Mouse (Mus musculus): ENCODE measurements around the gene Rpl23a. TPM values are rescaled to one million over a fixed set of nuclear protein-coding genes. Genes with fewer than 3 reads are reported as not detected.
"Not testable (repeated sequence)": the region's sequence is repeated elsewhere in the genome, so short reads cannot be mapped to it uniquely, and the experiment has no call there.

The Rpl23a gene
- polyA plus RNA-seq, 1 experiment from 2014 or later, result 1,463 TPM

DNA sequence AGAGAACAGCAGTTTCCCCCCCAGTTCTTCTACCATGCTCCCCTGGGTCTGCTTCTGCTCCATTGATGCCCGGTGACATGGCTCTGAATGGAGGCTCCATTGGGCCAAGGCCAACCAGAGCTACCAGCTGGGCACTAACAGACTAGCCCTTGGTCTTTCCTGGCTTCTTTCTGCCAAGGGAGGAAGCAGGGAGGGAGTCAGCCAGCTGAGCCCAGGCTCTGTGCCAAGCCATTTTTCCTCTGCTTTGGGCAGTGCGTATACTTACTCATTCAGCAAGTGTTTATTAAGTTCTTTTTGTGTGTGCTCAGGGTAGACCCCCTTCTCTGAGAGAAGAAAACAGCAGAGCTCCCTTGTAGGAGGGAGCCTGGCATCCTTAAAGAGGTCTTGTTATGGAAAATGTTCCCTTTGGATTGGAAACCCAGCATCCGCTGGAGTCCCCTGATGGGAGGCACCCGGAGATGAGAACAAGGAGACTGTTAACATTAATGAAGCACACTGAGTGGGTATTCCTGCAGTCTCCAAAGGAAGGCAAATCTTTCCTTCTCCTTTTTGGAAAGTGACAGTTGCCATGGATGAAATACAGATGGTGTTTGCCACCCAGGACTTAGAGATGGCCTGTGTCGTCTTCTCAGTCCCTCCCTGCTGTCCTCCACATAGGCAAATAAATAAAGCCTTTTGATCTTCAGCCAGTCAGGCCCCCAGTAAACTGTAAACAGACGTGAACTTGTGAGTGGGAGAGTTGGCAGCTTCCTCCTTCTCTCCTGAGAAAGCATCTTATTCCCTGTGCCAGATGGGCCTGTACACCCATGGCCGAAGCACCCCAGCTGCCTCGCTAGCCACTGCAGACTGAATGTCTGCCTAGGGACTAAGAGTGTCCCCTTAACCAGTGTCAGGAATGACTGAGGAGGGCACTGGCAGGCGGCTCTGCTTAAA lies 30.8 kb downstream of the Rpl23a start:
- no peak overlapping the region for H3K4me2 ChIP-seq (replicated peaks)
- ATAC-seq, result no peak
- 52% methylated on average over 9 of the region's 9 CpGs for WGBS
- H3K4me3 ChIP-seq (replicated peaks), result no peak overlapping the region
- H3K27me3 ChIP-seq (replicated peaks), result no peaks in the 10 kb centered on the region
- H3K9me3 ChIP-seq, result no peaks in the 10 kb centered on the region
- H3K4me1 ChIP-seq (replicated peaks), result peaks cover 16% of the 10 kb centered on the region; the same call in 1 of the 2 replicates
- peak overlapping the region; percentile 48 for H3K27ac ChIP-seq
- no peak overlapping the region for H3K9ac ChIP-seq
- H3K36me3 ChIP-seq, result peaks cover 18% of the 10 kb centered on the region

DNA sequence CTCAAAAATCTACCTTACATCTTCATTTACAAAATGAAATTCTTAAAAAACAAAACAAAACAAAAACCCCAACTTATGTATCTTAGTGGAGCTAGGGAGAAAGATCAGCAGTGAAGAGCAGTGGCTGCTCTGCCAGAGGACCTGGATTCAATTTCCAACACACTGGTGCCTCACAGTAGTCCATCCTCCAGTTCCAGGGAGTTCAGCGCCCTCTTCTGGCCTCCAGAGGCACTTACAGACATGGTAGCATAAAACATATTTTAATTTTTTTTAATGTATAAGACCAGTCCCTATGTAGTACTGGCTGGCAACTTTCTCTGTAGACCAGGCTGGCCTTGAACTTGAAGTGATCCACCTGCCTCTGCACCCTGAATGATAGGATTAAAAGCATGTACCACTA lies 32.2 kb downstream of the Rpl23a start:
- Histone ChIP-seq H3K4me1 (replicated peaks) (peaks cover 16% of the 10 kb centered on the region; the same call in 1 of the 2 replicates), H3K36me3 (peaks cover 19% of the 10 kb centered on the region), H3K9ac (no peak overlapping the region), H3K4me3 (replicated peaks) (no peak overlapping the region), H3K9me3 (no peaks in the 10 kb centered on the region), H3K27ac (no peak overlapping the region), H3K4me2 (replicated peaks) (no peak overlapping the region), H3K27me3 (replicated peaks) (no peaks in the 10 kb centered on the region)
- 42% methylated on average over 1 of the region's 1 CpGs for WGBS
- no peak for ATAC-seq

DNA sequence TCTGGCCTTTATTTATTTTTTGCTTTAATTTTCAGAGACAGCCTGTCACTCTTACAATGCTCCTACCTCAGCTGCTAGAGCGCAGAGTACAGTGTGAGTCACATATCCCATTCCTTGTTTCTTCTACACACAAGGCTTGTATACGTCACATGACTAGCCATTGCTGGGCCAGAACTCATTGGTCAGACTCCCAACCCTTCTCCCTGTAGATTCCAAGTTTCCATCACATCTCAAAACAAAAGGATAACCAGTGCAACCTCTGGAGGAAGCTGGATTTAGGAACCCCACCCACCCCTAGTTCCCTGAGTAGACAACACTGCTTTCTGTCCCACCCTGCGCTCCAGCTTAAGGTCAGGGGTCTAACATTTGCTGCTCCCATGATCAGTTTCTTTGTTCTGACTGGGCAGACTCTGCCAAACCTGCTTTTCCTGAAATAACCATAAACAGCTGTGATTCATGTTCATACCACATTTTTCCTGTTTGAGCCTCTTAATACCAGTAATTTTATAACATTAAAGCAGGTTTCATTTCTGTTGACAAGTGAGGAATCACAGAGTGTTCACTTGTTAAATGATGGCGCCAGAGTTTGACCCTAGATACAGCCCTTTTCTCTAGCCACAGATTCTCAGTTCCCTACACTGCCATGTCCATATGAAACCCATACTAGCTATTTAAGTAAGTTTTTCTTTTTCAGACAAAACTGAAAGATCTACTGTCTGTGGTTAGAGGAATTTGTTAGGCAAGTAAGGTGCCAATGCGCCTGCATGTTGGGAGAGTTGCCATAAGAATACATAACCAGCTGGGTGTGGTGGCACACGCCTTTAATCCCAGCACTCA lies 36.5 kb downstream of the Rpl23a start:
- H3K27ac ChIP-seq, result no peak overlapping the region
- H3K4me3 ChIP-seq (replicated peaks), result no peak overlapping the region
- H3K9ac ChIP-seq, result no peak overlapping the region
- no peak overlapping the region for H3K4me2 ChIP-seq (replicated peaks)
- no peaks in the 10 kb centered on the region for H3K9me3 ChIP-seq
- ATAC-seq, result no peak
- 0 out of 2 replicates have a peak, but pooled peaks cover under 1% of the 10 kb centered on the region for H3K4me1 ChIP-seq (replicated peaks)
- 86% methylated on average over 6 of the region's 6 CpGs for WGBS
- no peaks in the 10 kb centered on the region for H3K27me3 ChIP-seq (replicated peaks)
- H3K36me3 ChIP-seq, result peaks cover 21% of the 10 kb centered on the region

DNA sequence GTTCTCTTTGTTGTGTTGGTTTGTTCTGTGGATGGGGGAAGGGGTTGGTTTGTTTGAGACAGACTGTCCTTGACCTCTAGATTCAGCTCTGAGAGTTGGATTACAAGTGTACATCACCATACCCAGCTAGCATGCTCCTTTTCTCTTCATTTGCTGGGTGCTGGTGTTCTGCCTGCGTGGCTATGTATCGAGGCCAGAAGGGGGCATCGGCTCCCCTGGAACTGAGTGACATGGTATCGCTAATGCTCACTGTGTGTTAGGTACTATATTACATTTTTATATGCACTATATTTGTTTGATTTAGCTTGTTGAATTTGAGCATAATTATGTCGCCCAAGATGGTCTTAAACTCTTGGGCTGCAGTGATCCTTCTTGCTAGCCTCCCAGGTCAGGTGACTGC lies 37.2 kb downstream of the Rpl23a start:
- H3K9ac ChIP-seq, result no peak overlapping the region
- peaks cover 21% of the 10 kb centered on the region for H3K36me3 ChIP-seq
- no peaks in the 10 kb centered on the region for H3K4me1 ChIP-seq (replicated peaks)
- no peak overlapping the region for H3K27ac ChIP-seq
- no peak overlapping the region for H3K4me2 ChIP-seq (replicated peaks)
- no peaks in the 10 kb centered on the region for H3K27me3 ChIP-seq (replicated peaks)
- H3K9me3 ChIP-seq, result no peaks in the 10 kb centered on the region
- no peak overlapping the region for H3K4me3 ChIP-seq (replicated peaks)
- ATAC-seq, result no peak
- WGBS, result 80% methylated on average over 5 of the region's 5 CpGs

DNA sequence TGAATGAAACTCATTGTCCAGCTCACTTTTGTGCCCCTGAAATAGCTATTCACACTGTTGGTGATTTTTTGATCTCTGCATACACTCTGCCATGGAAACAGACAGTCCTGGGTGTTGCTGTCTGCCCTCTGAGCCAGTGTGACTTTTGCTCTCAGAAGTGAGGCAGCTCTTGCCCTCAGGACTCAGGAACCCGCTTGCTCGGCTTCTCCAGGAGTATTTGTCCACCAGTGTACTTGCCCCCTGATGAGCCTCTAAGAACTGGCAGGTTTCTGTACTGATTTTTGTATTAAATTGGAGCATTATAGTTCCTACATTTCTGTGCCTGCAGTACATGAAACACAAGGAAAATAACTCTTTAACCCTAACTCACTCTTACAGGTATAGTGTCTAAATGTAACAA lies 39.9 kb downstream of the Rpl23a start:
- H3K4me2 ChIP-seq (replicated peaks), result no peak overlapping the region
- no peak overlapping the region for H3K4me3 ChIP-seq (replicated peaks)
- H3K9me3 ChIP-seq, result no peaks in the 10 kb centered on the region
- H3K27ac ChIP-seq, result no peak overlapping the region
- no peaks in the 10 kb centered on the region for H3K27me3 ChIP-seq (replicated peaks)
- no peak for ATAC-seq
- H3K36me3 ChIP-seq, result peaks cover 17% of the 10 kb centered on the region; the same call in 1 of the 2 replicates
- no peaks in the 10 kb centered on the region for H3K4me1 ChIP-seq (replicated peaks)
- 94% methylated on average over 2 of the region's 2 CpGs for WGBS
- no peak overlapping the region for H3K9ac ChIP-seq

DNA sequence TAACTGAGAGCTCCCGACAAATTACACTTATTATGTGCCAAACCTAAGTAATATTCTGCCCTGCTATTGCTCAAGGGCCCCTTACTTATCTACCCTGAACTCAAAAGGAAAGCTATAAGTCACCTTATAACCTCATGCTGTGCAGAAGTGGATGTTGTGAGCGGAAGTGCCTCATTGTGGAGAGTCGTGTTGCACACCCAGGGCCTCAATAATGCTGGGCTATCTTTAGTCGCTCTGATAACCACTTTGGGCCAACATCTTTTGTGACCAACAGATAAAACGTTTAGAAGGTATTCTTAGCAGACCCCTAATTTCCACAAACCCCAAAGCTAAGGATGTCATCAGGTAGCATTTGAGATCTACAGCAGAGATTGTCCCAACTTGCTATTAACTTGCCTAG lies 42.7 kb downstream of the Rpl23a start:
- Histone ChIP-seq H3K27me3 (replicated peaks) (no peaks in the 10 kb centered on the region), H3K4me1 (replicated peaks) (no peaks in the 10 kb centered on the region), H3K9ac (no peak overlapping the region), H3K9me3 (no peaks in the 10 kb centered on the region), H3K4me2 (replicated peaks) (no peak overlapping the region), H3K27ac (no peak overlapping the region), H3K4me3 (replicated peaks) (no peak overlapping the region), H3K36me3 (peaks cover 13% of the 10 kb centered on the region; the same call in 1 of the 2 replicates)
- ATAC-seq, result no peak
- 77% methylated on average over 5 of the region's 5 CpGs for WGBS

DNA sequence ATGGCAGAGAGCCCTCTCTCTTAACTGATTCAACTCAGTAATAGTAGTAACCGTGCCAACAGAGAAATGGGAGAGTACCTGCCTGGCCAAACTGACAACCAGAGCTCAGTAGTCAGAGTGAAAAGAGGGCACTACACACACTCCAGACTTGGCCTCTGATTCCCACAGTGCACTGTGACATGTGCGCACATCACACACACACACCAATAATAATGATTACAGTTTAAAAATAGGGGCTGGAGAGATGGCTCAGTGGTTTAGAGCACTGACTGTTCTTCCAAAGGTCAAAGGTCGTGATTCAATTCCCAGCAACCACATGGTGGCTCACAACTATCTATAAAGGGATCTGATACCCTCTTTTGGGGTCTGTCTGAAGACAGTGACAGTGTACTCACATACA lies 45.4 kb downstream of the Rpl23a start:
- no peak overlapping the region for H3K9ac ChIP-seq
- no peak for ATAC-seq
- WGBS, result 82% methylated on average over 3 of the region's 3 CpGs
- H3K4me3 ChIP-seq (replicated peaks), result no peak overlapping the region
- H3K9me3 ChIP-seq, result no peaks in the 10 kb centered on the region
- H3K27me3 ChIP-seq (replicated peaks), result no peaks in the 10 kb centered on the region
- H3K36me3 ChIP-seq, result peaks cover 2% of the 10 kb centered on the region; the same call in 1 of the 2 replicates
- H3K4me1 ChIP-seq (replicated peaks), result 0 out of 2 replicates have a peak, but pooled peaks cover 2% of the 10 kb centered on the region
- H3K4me2 ChIP-seq (replicated peaks), result no peak overlapping the region
- no peak overlapping the region for H3K27ac ChIP-seq

DNA sequence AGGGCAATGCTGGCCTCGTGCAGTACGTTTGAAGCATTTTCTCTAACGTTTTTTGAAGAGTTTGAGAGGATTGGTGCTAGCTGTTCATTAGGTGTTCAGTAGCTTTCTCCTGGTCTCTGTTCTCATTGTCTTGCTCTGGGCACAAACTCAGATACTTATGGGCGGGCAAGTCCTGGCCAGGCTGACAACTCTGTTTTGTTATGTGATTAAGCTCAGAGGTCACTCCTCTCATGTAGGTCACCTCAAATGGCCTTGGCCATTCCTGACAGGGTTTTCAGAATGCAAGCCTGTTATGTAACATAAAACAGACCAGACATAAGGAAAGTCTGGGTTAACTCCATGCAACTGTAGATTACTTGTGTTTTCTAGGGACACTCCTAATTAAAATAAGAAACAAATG lies 45.8 kb downstream of the Rpl23a start:
- Histone ChIP-seq H3K27me3 (replicated peaks) (no peaks in the 10 kb centered on the region), H3K4me1 (replicated peaks) (0 out of 2 replicates have a peak, but pooled peaks cover 5% of the 10 kb centered on the region), H3K4me2 (replicated peaks) (no peak overlapping the region), H3K27ac (no peak overlapping the region), H3K4me3 (replicated peaks) (no peak overlapping the region), H3K9me3 (no peaks in the 10 kb centered on the region), H3K9ac (no peak overlapping the region), H3K36me3 (no peaks in the 10 kb centered on the region)
- ATAC-seq, result no peak
- 84% methylated on average over 4 of the region's 4 CpGs for WGBS

DNA sequence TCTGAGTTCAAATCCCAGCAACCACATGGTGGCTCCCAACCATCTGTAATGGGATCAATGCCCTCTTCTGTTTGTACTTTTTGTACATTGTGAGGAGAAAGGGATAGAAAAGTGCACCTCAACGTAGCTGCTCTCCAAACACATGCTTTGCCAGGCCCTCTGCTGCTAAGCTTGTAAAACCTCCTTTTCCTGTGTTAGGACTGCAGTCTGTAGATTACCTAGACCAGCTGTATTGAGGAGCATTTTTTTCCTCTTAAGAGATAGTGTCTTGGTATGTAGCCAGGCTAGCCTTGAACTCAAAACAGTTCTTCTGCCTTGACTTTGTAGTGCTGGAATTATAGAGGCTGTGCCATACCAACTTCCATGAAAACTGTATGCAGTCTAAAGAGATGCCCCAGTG lies 47.3 kb downstream of the Rpl23a start:
- Histone ChIP-seq H3K9ac (no peak overlapping the region), H3K9me3 (no peaks in the 10 kb centered on the region), H3K36me3 (no peaks in the 10 kb centered on the region), H3K4me3 (replicated peaks) (no peak overlapping the region), H3K27ac (no peak overlapping the region), H3K4me2 (replicated peaks) (no peak overlapping the region), H3K27me3 (replicated peaks) (no peaks in the 10 kb centered on the region), H3K4me1 (replicated peaks) (0 out of 2 replicates have a peak, but pooled peaks cover 5% of the 10 kb centered on the region)
- ATAC-seq, result no peak
- WGBS, result 81% methylated on average over 1 of the region's 1 CpGs

DNA sequence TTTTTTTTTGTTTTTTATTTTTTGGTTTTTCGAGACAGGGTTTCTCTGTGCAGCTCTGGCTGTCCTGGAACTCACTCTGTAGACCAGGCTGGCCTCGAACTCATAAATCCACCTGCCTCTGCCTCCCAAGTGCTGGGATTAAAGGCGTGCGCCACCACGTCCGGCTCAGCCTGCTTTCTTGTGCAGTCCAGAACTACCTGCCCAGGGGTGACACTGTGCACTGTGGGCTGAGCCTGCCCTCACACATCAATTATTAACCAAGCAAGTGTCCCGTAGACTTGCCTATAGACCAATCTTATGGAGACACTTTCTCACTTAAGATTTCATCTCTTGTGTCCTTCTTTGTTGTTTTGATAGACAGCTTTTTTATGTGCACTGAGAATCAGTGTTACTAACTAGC lies 48.1 kb downstream of the Rpl23a start:
- WGBS, result 65% methylated on average over 7 of the region's 7 CpGs
- H3K9ac ChIP-seq; H3K9me3 ChIP-seq; H3K36me3 ChIP-seq; H3K27me3 ChIP-seq (replicated peaks); H3K4me1 ChIP-seq (replicated peaks); H3K4me3 ChIP-seq (replicated peaks); H3K4me2 ChIP-seq (replicated peaks); H3K27ac ChIP-seq: not testable (repeated sequence)
- peak; percentile 84 for ATAC-seq

DNA sequence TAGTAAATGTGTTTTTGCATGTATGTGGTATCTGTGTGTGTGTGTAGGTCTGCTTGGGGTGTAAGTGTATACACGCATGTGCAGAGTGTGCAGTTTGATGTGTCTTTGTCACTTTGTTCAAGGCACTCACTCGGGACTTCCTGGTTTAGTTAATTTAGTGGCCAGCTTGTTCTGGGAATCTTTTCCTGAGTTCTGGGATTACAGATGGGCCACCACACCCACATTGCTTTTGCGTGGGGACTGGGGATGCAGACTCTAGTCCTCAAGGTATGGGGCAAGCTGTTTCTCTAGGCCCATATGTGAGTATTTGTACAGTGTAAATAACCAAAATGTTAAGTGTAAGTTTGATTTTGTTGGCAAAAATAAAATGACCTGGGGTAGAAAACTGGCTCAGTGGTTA lies 49.0 kb downstream of the Rpl23a start:
- WGBS, result 80% methylated on average over 3 of the region's 3 CpGs
- Histone ChIP-seq H3K27me3 (replicated peaks) (no peaks in the 10 kb centered on the region), H3K4me1 (replicated peaks) (0 out of 2 replicates have a peak, but pooled peaks cover 5% of the 10 kb centered on the region), H3K36me3 (no peaks in the 10 kb centered on the region), H3K4me3 (replicated peaks) (no peak overlapping the region), H3K9ac (no peak overlapping the region), H3K9me3 (no peaks in the 10 kb centered on the region), H3K27ac (no peak overlapping the region), H3K4me2 (replicated peaks) (no peak overlapping the region)
- no peak for ATAC-seq

DNA sequence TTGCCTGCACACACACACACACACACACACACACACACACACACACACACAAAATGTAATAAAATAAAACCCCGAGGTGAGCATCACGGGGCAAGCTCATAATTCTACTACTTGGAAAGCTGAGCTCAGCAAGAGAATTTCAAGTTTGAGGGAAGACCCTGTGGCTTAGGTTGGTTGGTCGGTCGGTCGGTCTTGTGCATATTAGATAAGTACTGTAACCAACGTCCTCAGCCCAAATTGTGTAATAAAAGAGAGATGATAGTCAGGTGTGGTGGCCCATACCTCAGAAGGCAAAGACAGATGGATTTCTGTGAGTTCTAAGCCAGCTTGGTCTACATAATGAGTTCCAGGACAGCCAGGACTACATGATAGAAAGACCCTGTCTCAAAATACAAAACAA lies 49.5 kb downstream of the Rpl23a start:
- H3K27me3 ChIP-seq (replicated peaks), result no peaks in the 10 kb centered on the region
- H3K27ac ChIP-seq, result no peak overlapping the region

More for the DNA sequence above, 49.5 kb downstream of the Rpl23a start:
- no peak overlapping the region for H3K9ac ChIP-seq
- no peak overlapping the region for H3K4me3 ChIP-seq (replicated peaks)
- H3K9me3 ChIP-seq, result no peaks in the 10 kb centered on the region
- peaks cover 5% of the 10 kb centered on the region; the same call in 1 of the 2 replicates for H3K4me1 ChIP-seq (replicated peaks)
- no peaks in the 10 kb centered on the region for H3K36me3 ChIP-seq
- no peak for ATAC-seq
- 81% methylated on average over 6 of the region's 6 CpGs for WGBS
- H3K4me2 ChIP-seq (replicated peaks), result no peak overlapping the region

Measured in intestine, embryonic 15.5 days (tissue).